Mouse (Mus musculus) ES-E14 (cell line): ENCODE measurements at regions not wholly inside any gene's neighbourhood (a gene's known extent, or its start where the extent isn't known, plus 50 kb on each side); places are given as distances from the start of the nearest gene placed in this dataset.

Experiments
- DNase-seq: peaks from one replicate; pipeline ENCODE4 v3.0.0-alpha.2; 2013; ENCODE audit warnings: low read depth, low spot score
- H3K27ac ChIP-seq: 2 replicates; pipeline ENCODE4 v1.5.1; 2012; ENCODE audit warnings: low read depth, mild to moderate bottlenecking, low read length, moderate library complexity, mixed read lengths; ENCODE audit not compliant: poor library complexity, insufficient read depth, severe bottlenecking
- H3K36me3 ChIP-seq: 2 replicates; pipeline ENCODE4 v1.6.1; 2012; ENCODE audit warnings: mild to moderate bottlenecking, low read length, moderate library complexity, mixed read lengths; ENCODE audit not compliant: control insufficient read depth, poor library complexity, insufficient read depth, severe bottlenecking
- H3K4me1 ChIP-seq, 2 experiments: fragments of 150-350 bp in 1 of 2; sonication (generic) in 1 of 2; 2 replicates each; pipeline ENCODE4 v1.6.1; 2012; ENCODE audit warnings: low read length in 2 of 2, mild to moderate bottlenecking in 1 of 2, mixed read lengths in 1 of 2; ENCODE audit not compliant: control insufficient read depth in 2 of 2, insufficient read depth in 2 of 2, poor library complexity in 1 of 2
- H3K4me3 ChIP-seq, 2 experiments: fragments of 150-350 bp in 1 of 2; sonication (generic) in 1 of 2; 2 replicates each; pipeline ENCODE4 v1.5.1; 2012; ENCODE audit warnings: low read length in 2 of 2, low read depth in 1 of 2, mild to moderate bottlenecking in 1 of 2, mixed read lengths in 1 of 2; ENCODE audit not compliant: insufficient read depth in 1 of 2, poor library complexity in 1 of 2, severe bottlenecking in 1 of 2
- H3K9ac ChIP-seq: 2 replicates; pipeline ENCODE4 v1.6.1; 2012; ENCODE audit warnings: low read depth, mild to moderate bottlenecking, low read length, mixed read lengths; ENCODE audit not compliant: poor library complexity, insufficient read depth, severe bottlenecking
- H3K9me3 ChIP-seq: fragments of 150-350 bp; sonication (generic); 2 replicates; pipeline ENCODE4 v1.6.1; 2012; ENCODE audit warnings: low read depth, mild to moderate bottlenecking, low read length; ENCODE audit not compliant: control insufficient read depth, insufficient read depth
- CHD2 ChIP-seq: IDR thresholded peaks from 2 replicates; pipeline ENCODE4 v1.6.1; 2014; ENCODE audit warnings: mild to moderate bottlenecking, low read depth, low read length, inconsistent platforms
- HCFC1 ChIP-seq: IDR thresholded peaks from 2 replicates; pipeline ENCODE4 v1.6.1; 2012; ENCODE audit warnings: low read length, inconsistent platforms, borderline replicate concordance; ENCODE audit not compliant: insufficient read depth
- MAFK ChIP-seq: IDR thresholded peaks from 2 replicates; pipeline ENCODE4 v1.6.1; 2014; ENCODE audit warnings: mild to moderate bottlenecking, low read depth, low read length, inconsistent platforms; ENCODE audit not compliant: insufficient read depth
- ZC3H11A ChIP-seq: IDR thresholded peaks from 2 replicates; pipeline ENCODE4 v1.6.1; 2012; ENCODE audit warnings: low read depth, mild to moderate bottlenecking, inconsistent platforms, low read length, borderline replicate concordance
- ZNF384 ChIP-seq: IDR thresholded peaks from 2 replicates; pipeline ENCODE4 v1.6.1; 2012; ENCODE audit warnings: low read depth, low read length, inconsistent platforms
- in situ Hi-C, 2 experiments: fragments of 600-800 bp; cut with MboI; formaldehyde crosslinking; loops; one replicate each; pipeline ENCODE4 v1.15.1; 2025; ENCODE audit warnings: low sequenced_read_pairs in 2 of 2, inconsistent platforms in 1 of 2; ENCODE audit not compliant: unreplicated experiment in 2 of 2

DNA sequence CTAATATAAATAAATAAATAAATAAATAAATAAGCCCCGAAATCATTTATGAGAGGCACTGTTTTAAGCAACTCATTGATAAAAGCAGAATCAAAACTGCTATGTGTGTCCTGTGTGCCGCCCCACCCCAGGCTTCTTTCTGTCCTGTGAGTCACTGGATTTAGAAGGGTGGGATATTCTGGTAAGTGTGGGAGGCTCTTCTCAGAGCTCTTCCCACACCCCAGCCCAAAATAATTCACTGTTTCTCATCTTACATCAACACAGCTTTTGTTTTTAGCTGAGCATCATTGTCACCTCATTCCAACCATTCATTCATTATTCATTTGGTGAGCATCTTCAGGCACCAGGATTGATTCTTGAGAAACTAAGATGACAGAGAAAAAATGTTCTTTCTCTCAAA, 118.4 kb downstream of the Barx2 start:
- no peak overlapping the region for H3K27ac ChIP-seq
- no peak for TF ChIP-seq HCFC1
- TF ChIP-seq ZC3H11A, result no peak
- no peak for TF ChIP-seq ZNF384
- H3K4me3 ChIP-seq, result no peak overlapping the region
- DNase-seq, result no peak
- no peaks in the 10 kb centered on the region for H3K4me1 ChIP-seq
- in situ Hi-C loops, result no loop called here
- no peak overlapping the region for H3K9ac ChIP-seq
- no peaks in the 10 kb centered on the region for H3K36me3 ChIP-seq
- H3K9me3 ChIP-seq, result no peaks in the 10 kb centered on the region

DNA sequence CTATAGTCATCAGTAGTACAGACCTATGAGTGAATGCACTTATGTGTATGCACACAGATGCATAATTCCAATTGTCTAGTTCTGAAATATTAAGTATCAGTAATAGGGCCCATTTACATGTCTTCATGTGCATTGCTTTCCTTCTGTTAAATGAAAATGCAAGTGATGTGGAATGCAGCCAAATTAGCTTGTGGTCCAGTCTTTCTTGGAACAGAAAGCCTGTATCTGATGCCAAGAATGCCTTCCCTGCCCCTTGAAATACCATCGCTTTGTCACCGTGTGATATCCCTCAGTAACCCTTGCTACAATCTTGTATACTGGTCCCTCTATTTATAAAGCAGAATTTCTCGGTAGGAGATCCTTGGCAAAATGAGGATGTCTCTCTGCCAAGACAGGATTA, 137.3 kb downstream of the Barx2 start:
- DNase-seq, result no peak
- Histone ChIP-seq H3K4me1 (no peaks in the 10 kb centered on the region), H3K9me3 (no peaks in the 10 kb centered on the region), H3K27ac (no peak overlapping the region), H3K4me3 (no peak overlapping the region), H3K36me3 (no peaks in the 10 kb centered on the region), H3K9ac (no peak overlapping the region)
- TF ChIP-seq CHD2, result no peak
- TF ChIP-seq ZNF384, result no peak
- TF ChIP-seq HCFC1, result no peak
- TF ChIP-seq ZC3H11A, result no peak
- TF ChIP-seq MAFK, result no peak
- in situ Hi-C loops, result no loop called here

GRCm38 (mm10) chr9:31765401-31765800, 147.9 kb downstream of the Barx2 start:
- H3K36me3 ChIP-seq, result no peaks in the 10 kb centered on the region
- TF ChIP-seq CHD2 (no peak), HCFC1 (no peak), MAFK (no peak), ZNF384 (no peak), ZC3H11A (no peak)
- in situ Hi-C loops, result no loop called here
- no peak overlapping the region for H3K27ac ChIP-seq
- no peak for DNase-seq
- H3K9ac ChIP-seq, result no peak overlapping the region
- no peak overlapping the region for H3K4me3 ChIP-seq
- no peaks in the 10 kb centered on the region for H3K4me1 ChIP-seq
- no peaks in the 10 kb centered on the region for H3K9me3 ChIP-seq

DNA sequence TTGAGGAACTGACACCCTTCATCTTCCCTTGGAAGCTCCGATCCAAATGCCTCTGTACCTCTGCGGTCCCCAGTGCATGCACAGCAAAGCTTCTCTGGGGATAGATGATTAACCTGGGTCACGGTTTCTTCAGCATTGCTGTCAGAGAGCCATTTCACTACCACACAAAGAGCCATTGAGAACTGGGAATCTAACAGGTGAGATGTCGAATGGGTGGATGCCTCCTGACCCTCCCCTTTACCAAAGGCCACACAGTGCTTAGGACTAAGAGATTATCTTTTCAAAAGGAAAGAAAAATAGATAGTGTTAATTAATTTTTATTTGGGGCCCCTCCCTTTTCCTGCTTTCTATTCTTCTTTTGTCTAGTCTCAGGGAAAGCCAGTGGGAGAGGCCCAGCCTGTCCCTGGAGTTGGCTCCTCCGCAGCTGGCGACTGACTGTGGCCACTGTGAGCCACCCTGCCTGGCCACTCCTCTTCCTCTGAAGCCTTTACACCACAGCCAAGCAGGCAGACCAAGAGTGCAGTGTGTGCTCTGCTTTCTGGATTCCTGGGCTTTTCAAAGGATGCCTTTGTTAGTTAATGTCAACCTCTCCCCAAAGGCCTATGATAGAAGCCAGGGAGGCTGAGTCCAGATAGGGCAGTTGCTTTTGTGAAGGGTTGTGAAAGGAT, 155.2 kb downstream of the Barx2 start:
- H3K9ac ChIP-seq, result no peak overlapping the region
- no peak for TF ChIP-seq ZNF384
- TF ChIP-seq ZC3H11A, result no peak
- no peak for TF ChIP-seq MAFK
- no peak for TF ChIP-seq CHD2
- TF ChIP-seq HCFC1, result no peak
- H3K9me3 ChIP-seq, result no peaks in the 10 kb centered on the region
- H3K4me1 ChIP-seq, result no peaks in the 10 kb centered on the region
- no peak overlapping the region for H3K4me3 ChIP-seq
- no peak for DNase-seq
- in situ Hi-C loops, result no loop called here
- H3K27ac ChIP-seq, result no peak overlapping the region
- H3K36me3 ChIP-seq, result no peaks in the 10 kb centered on the region

DNA sequence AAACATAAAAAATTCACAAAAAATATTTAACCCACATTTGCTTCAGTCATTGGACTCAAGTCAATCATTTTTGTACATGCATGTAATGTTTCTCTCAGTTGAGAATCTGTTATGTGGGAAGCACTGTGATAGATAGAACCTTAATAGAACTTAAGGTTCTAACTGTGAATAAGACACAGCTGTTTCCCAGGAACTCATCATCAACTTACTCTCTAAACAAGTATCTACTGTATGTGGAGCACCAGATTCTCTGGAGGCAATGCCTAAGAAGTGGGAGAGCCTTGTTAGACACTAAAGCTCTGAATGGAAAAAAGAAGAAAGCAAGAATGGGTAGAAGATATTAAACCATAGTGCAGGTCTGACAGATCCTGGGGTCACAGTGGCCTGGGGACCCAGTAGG, 182.8 kb downstream of the Barx2 start:
- in situ Hi-C loops, result no loop called here
- H3K9me3 ChIP-seq, result no peaks in the 10 kb centered on the region

More for the DNA sequence above, 182.8 kb downstream of the Barx2 start:
- no peak for TF ChIP-seq HCFC1
- no peak for TF ChIP-seq CHD2
- TF ChIP-seq MAFK, result no peak
- TF ChIP-seq ZC3H11A, result no peak
- no peak for TF ChIP-seq ZNF384
- Histone ChIP-seq H3K36me3 (no peaks in the 10 kb centered on the region), H3K27ac (no peak overlapping the region), H3K4me1 (no peaks in the 10 kb centered on the region), H3K4me3 (no peak overlapping the region), H3K9ac (no peak overlapping the region)
- no peak for DNase-seq
